Mouse (Mus musculus): ENCODE measurements around the gene En1.

- TF ChIP-seq CTCF (IDR thresholded peaks at IDR 0.05) (peak; percentile 78), POLR2A (IDR thresholded peaks at IDR 0.05; ENCODE audit: insufficient read depth, low read depth, low read length) (no peak), EP300 (IDR thresholded peaks at IDR 0.05; ENCODE audit: insufficient read depth, low read depth, low read length) (no peak)
These were observed 7.6 kb upstream of the En1 start for GRCm38 (mm10) chr1:120594603-120595002.
